Mouse (Mus musculus) CH12.LX (cell line): ENCODE measurements around the gene Gm527. TPM values are rescaled to one million over a fixed set of nuclear protein-coding genes. Genes with fewer than 3 reads are reported as not detected.

ENCODE experiments used
- DNase-seq: peaks from one replicate; pipeline ENCODE4 v3.0.0-alpha.2; 2013; ENCODE audit errors: extremely low read depth
- H3K27ac ChIP-seq: 2 replicates; pipeline ENCODE4 v1.5.1; 2012; ENCODE audit warnings: low read depth, mild to moderate bottlenecking, control low read depth, moderate library complexity; ENCODE audit not compliant: insufficient read depth
- H3K27me3 ChIP-seq: replicated peaks from 2 replicates; pipeline ENCODE3; 2012; ENCODE audit warnings: inconsistent platforms
- H3K36me3 ChIP-seq, 2 experiments: replicated peaks in 1 of 2; 2 replicates each; pipeline versions ENCODE3 to v1.6.1; 2012; ENCODE audit warnings: inconsistent platforms in 1 of 2, low read length in 1 of 2, mild to moderate bottlenecking in 1 of 2, mixed read lengths in 1 of 2, moderate library complexity in 1 of 2; ENCODE audit not compliant: control insufficient read depth in 1 of 2, insufficient read depth in 1 of 2
- H3K4me1 ChIP-seq, 2 experiments: 2 replicates each; pipeline ENCODE4 v1.6.1; 2012; ENCODE audit warnings: inconsistent platforms in 1 of 2, moderate library complexity in 1 of 2; ENCODE audit not compliant: insufficient read depth in 2 of 2, control insufficient read depth in 1 of 2
- H3K4me2 ChIP-seq: 2 replicates; pipeline ENCODE4 v1.6.1; 2012; ENCODE audit warnings: low read depth, mild to moderate bottlenecking, control low read depth; ENCODE audit not compliant: poor library complexity, insufficient read depth, severe bottlenecking
- H3K4me3 ChIP-seq, 3 experiments: fragments of 150-350 bp in 1 of 3; sonication (generic) in 1 of 3; replicated peaks in 1 of 3; 2 replicates each; pipeline versions ENCODE3 to v1.5.1; 2011 to 2012; ENCODE audit warnings: low read depth in 2 of 3, low read length in 2 of 3, mild to moderate bottlenecking in 2 of 3, moderate library complexity in 2 of 3, control low read depth in 1 of 3, improper control_type of control experiment in 1 of 3, inconsistent platforms in 1 of 3, mixed read lengths in 1 of 3; ENCODE audit not compliant: poor library complexity in 1 of 3
- H3K79me2 ChIP-seq: replicated peaks from 2 replicates; pipeline ENCODE4 v1.6.1; 2012; ENCODE audit warnings: mild to moderate bottlenecking, moderate library complexity; ENCODE audit not compliant: control insufficient read depth, poor library complexity, insufficient read depth, severe bottlenecking; ENCODE audit errors: extremely low read depth
- H3K9ac ChIP-seq: 2 replicates; pipeline ENCODE4 v1.6.1; 2012; ENCODE audit warnings: low read depth, mild to moderate bottlenecking, control low read depth, moderate library complexity; ENCODE audit not compliant: insufficient read depth
- H3K9me3 ChIP-seq: replicated peaks from 2 replicates; pipeline ENCODE3; 2012; ENCODE audit warnings: low read length, inconsistent platforms, mixed read lengths
- BHLHE40 ChIP-seq: IDR thresholded peaks from 2 replicates; pipeline ENCODE4 v1.6.1; 2011; ENCODE audit warnings: mild to moderate bottlenecking, low read depth, low read length, improper control_type of control experiment
- CHD2 ChIP-seq: IDR thresholded peaks from 2 replicates; pipeline ENCODE4 v1.6.1; 2011; ENCODE audit warnings: low read length, improper control_type of control experiment
- CTCF ChIP-seq, 2 experiments: IDR thresholded peaks in 1 of 2; conservative IDR thresholded peaks in 1 of 2; 2 replicates each; pipeline ENCODE4 v1.5.1; 2011 to 2012; ENCODE audit warnings: low read depth in 2 of 2, low read length in 2 of 2, improper control_type of control experiment in 1 of 2, inconsistent platforms in 1 of 2, mild to moderate bottlenecking in 1 of 2, moderate library complexity in 1 of 2
- E2F4 ChIP-seq: IDR thresholded peaks from 2 replicates; pipeline ENCODE4 v1.6.1; 2011; ENCODE audit warnings: low read depth, low read length, improper control_type of control experiment; ENCODE audit not compliant: insufficient replicate concordance
- IRF4 ChIP-seq: IDR thresholded peaks from 2 replicates; pipeline ENCODE4 v1.6.1; 2014; ENCODE audit warnings: low read depth, mild to moderate bottlenecking, inconsistent platforms, low read length, improper control_type of control experiment
- KAT2A ChIP-seq: IDR thresholded peaks from 2 replicates; pipeline ENCODE4 v1.6.1; 2012; ENCODE audit warnings: low read length, improper control_type of control experiment, inconsistent platforms; ENCODE audit not compliant: insufficient replicate concordance
- MAZ ChIP-seq: IDR thresholded peaks from 2 replicates; pipeline ENCODE4 v1.6.1; 2012; ENCODE audit warnings: low read depth, mild to moderate bottlenecking, inconsistent platforms, low read length, improper control_type of control experiment, moderate library complexity
- MEF2A ChIP-seq: IDR thresholded peaks from 2 replicates; pipeline ENCODE4 v1.6.1; 2014; ENCODE audit warnings: low read depth, mild to moderate bottlenecking, inconsistent platforms, low read length, improper control_type of control experiment, borderline replicate concordance
- MXI1 ChIP-seq: IDR thresholded peaks from 2 replicates; pipeline ENCODE4 v1.6.1; 2011; ENCODE audit warnings: mild to moderate bottlenecking, low read depth, low read length, improper control_type of control experiment
- NELFE ChIP-seq: IDR thresholded peaks from 2 replicates; pipeline ENCODE4 v1.6.1; 2011; ENCODE audit warnings: low read depth, low read length, improper control_type of control experiment
- NRF1 ChIP-seq: IDR thresholded peaks from 2 replicates; pipeline ENCODE4 v1.6.1; 2014; ENCODE audit warnings: low read depth, mild to moderate bottlenecking, inconsistent platforms, low read length, improper control_type of control experiment, moderate library complexity
- PAX5 ChIP-seq: IDR thresholded peaks from 2 replicates; pipeline ENCODE4 v1.6.1; 2012; ENCODE audit warnings: low read length, inconsistent platforms, mixed read lengths
- POLR2A ChIP-seq: IDR thresholded peaks from 2 replicates; pipeline ENCODE4 v1.6.1; 2011; ENCODE audit warnings: low read depth, mild to moderate bottlenecking, improper control_type of control experiment, low read length
- POLR2AphosphoS2 ChIP-seq: IDR thresholded peaks from 2 replicates; pipeline ENCODE4 v1.6.1; 2011; ENCODE audit warnings: low read depth, low read length, improper control_type of control experiment
- RAD21 ChIP-seq: IDR thresholded peaks from 2 replicates; pipeline ENCODE4 v1.6.1; 2011; ENCODE audit warnings: low read depth, mild to moderate bottlenecking, low read length, improper control_type of control experiment, moderate library complexity
- RCOR1 ChIP-seq: conservative IDR thresholded peaks from 2 replicates; pipeline ENCODE4 v1.6.1; 2012; ENCODE audit warnings: low read depth, mild to moderate bottlenecking, inconsistent platforms, low read length, improper control_type of control experiment
- SIN3A ChIP-seq: IDR thresholded peaks from 2 replicates; pipeline ENCODE4 v1.6.1; 2012; ENCODE audit warnings: low read length, improper control_type of control experiment, inconsistent platforms
- SMC3 ChIP-seq: IDR thresholded peaks from 2 replicates; pipeline ENCODE4 v1.6.1; 2011; ENCODE audit warnings: low read depth, low read length, improper control_type of control experiment
- TCF12 ChIP-seq: IDR thresholded peaks from 2 replicates; pipeline ENCODE4 v1.6.1; 2014; ENCODE audit warnings: low read depth, mild to moderate bottlenecking, inconsistent platforms, low read length, improper control_type of control experiment
- UBTF ChIP-seq: IDR thresholded peaks from 2 replicates; pipeline ENCODE4 v1.6.1; 2012; ENCODE audit warnings: low read depth, mild to moderate bottlenecking, inconsistent platforms, low read length, improper control_type of control experiment, moderate library complexity
- USF1 ChIP-seq: IDR thresholded peaks from 2 replicates; pipeline ENCODE4 v1.6.1; 2014; ENCODE audit warnings: low read depth, mild to moderate bottlenecking, inconsistent platforms, low read length, improper control_type of control experiment
- ZNF384 ChIP-seq: IDR thresholded peaks from 2 replicates; pipeline ENCODE4 v1.6.1; 2012; ENCODE audit warnings: low read depth, low read length, improper control_type of control experiment, inconsistent platforms
- dilution Hi-C: fragments of 300-500 bp; cut with MboI; formaldehyde crosslinking; loops from 2 replicates; pipeline ENCODE4 v1.14.3; 2020; ENCODE audit warnings: low sequenced_read_pairs; ENCODE audit not compliant: extremely low pct_unique_long_range_greater_than_20kb, extremely low pct_ligation_motif_present
- in situ Hi-C: fragments of 300-500 bp; cut with MboI; formaldehyde crosslinking; loops from 3 replicates; pipeline ENCODE4 v1.14.3; 2019; ENCODE audit warnings: low sequenced_read_pairs, low pct_ligation_motif_present, low pct_unique_long_range_greater_than_20kb, mixed read lengths
- polyA plus RNA-seq: library from polyadenylated mRNA; unstranded; fragments of >175 nt; gene quantifications from 2 replicates; pipeline ENCODE4 v1.2.1, GENCODE M21; 2012; ENCODE audit warnings: low read depth; ENCODE audit not compliant: insufficient read length
- total RNA-seq, 2 experiments: library from RNA; depleted of rRNA; stranded (reverse); fragments of 300-350 nt in 1 of 2; fragments of >200 nt in 1 of 2; gene quantifications; 2 replicates each; pipeline ENCODE4 v1.2.3; 2012 to 2014

The Gm527 gene
- total and polyA plus RNA-seq, 3 experiments = 0.93 to 2.6 (median 1.7) TPM

GRCm38 (mm10) chr12:64937493-64937892 lies 19.8 kb downstream of the Gm527 start:
- Histone ChIP-seq H3K9ac (no peak overlapping the region), H3K27ac (no peak overlapping the region), H3K4me3 (no peak overlapping the region), H3K79me2 (no peaks in the 10 kb centered on the region), H3K9me3 (no peaks in the 10 kb centered on the region), H3K36me3 (peaks cover 2 to 16% of the 10 kb centered on the region in 2 experiments), H3K4me1 (no peaks in the 10 kb centered on the region), H3K27me3 (no peaks in the 10 kb centered on the region), H3K4me2 (no peak overlapping the region)
- in situ Hi-C loops (no loop called here), dilution Hi-C loops (no loop called here)
- DNase-seq = no peak
- peak; percentile 17; the same call in 1 of the 2 replicates for TF ChIP-seq SMC3
- peak; percentile 60 for TF ChIP-seq RAD21
- peak; percentile 35 to 55; a peak in 3 of 4 replicates for TF ChIP-seq CTCF (conservative IDR thresholded peaks at IDR 0.05 in 1 of 2, IDR thresholded peaks at IDR 0.05 in 1 of 2; ENCODE audit: low read depth in 2 of 2, low read length in 2 of 2)
- no peak for TF ChIP-seq POLR2A

- peaks cover 67% of the 10 kb centered on the region for H3K79me2 ChIP-seq
- no peaks in the 10 kb centered on the region for H3K27me3 ChIP-seq
- in situ Hi-C loops = loop anchor here (10.0 to 25.0 kb wide), 2 partner anchors 100 to 198 kb away; partner anchors contain the start of gene Mis18bp1
- H3K27ac ChIP-seq = no peak overlapping the region
- TF ChIP-seq ZNF384 = peak; percentile 56; the same call in 1 of the 2 replicates
- no peak for TF ChIP-seq MXI1
- TF ChIP-seq MAZ = no peak
- TF ChIP-seq E2F4 = no peak
- TF ChIP-seq, all 38 proteins: peak for 1
- Histone ChIP-seq H3K36me3 (peaks cover 0 to 23% of the 10 kb centered on the region in 2 experiments), H3K4me2 (peak overlapping the region; percentile 100), H3K4me3 (peak overlapping the region; percentile 70 to 87 (median 85)), H3K4me1 (peaks cover 0 to 24% of the 10 kb centered on the region in 2 experiments; a peak in 2 of 4 replicates), H3K9me3 (no peaks in the 10 kb centered on the region), H3K9ac (peak overlapping the region; percentile 54)
- dilution Hi-C loops = no loop called here
- DNase-seq = no peak
Measured at GRCm38 (mm10) chr12:64964560-64964959, 46.9 kb downstream of the Gm527 start.

GRCm38 (mm10) chr12:64965124-64966026 lies 47.7 kb downstream of the Gm527 start, which contains the start of the genes Klhl28 and Togaram1:
Gene Klhl28 (minus strand): TSS chr12:64965534.
Gene Togaram1 (plus strand): TSS chr12:64965804.
- peak within 1 kb of the TSS; percentile 26 for H3K27ac ChIP-seq
- in situ Hi-C loops (loop anchor here (10.0 to 25.0 kb wide), 2 partner anchors 99 to 197 kb away; partner anchors contain the start of gene Mis18bp1), dilution Hi-C loops (no loop called here)
- H3K27me3 ChIP-seq = no peaks in the 10 kb centered on the region
- DNase-seq = peak; percentile 100
- no peaks in the 10 kb centered on the region for H3K9me3 ChIP-seq
- H3K4me3 ChIP-seq = peak within 1 kb of the TSS; percentile 79 to 92 (median 87)
- H3K36me3 ChIP-seq = peaks cover 0 to 19% of the 10 kb centered on the region in 2 experiments
- H3K4me1 ChIP-seq = peaks cover 0 to 22% of the 10 kb centered on the region in 2 experiments; a peak in 2 of 4 replicates
- peaks cover 64% of the 10 kb centered on the region for H3K79me2 ChIP-seq
- H3K4me2 ChIP-seq = peak within 1 kb of the TSS; percentile 100
- peak within 1 kb of the TSS; percentile 80 for H3K9ac ChIP-seq
- TF ChIP-seq MEF2A = peak; percentile 83; the same call in 1 of the 2 replicates
- peak; percentile 98 for TF ChIP-seq CHD2
- TF ChIP-seq UBTF = no peak; the same call in 1 of the 2 replicates
- peak; percentile 70 for TF ChIP-seq NRF1
- TF ChIP-seq PAX5 = no peak
- TF ChIP-seq MXI1 = peak; percentile 99
- TF ChIP-seq POLR2AphosphoS2 = peak; percentile 98
- peak; percentile 94 for TF ChIP-seq TCF12
- peak; percentile 100 for TF ChIP-seq USF1
- TF ChIP-seq BHLHE40 = peak; percentile 93
- peak; percentile 100 for TF ChIP-seq KAT2A
- TF ChIP-seq RCOR1 = peak; percentile 68; the same call in 1 of the 2 replicates
- peak; percentile 99 for TF ChIP-seq NELFE
- peak; percentile 85 for TF ChIP-seq IRF4
- TF ChIP-seq MAZ = peak; percentile 92; the same call in 1 of the 2 replicates
- peak; percentile 100 for TF ChIP-seq SIN3A
- TF ChIP-seq ZNF384 = no peak
- TF ChIP-seq CTCF (conservative IDR thresholded peaks at IDR 0.05 in 1 of 2, IDR thresholded peaks at IDR 0.05 in 1 of 2; ENCODE audit: low read depth in 2 of 2, low read length in 2 of 2) = no peak
